Mouse (Mus musculus): ENCODE results near the gene Rhag. TPM values are rescaled to one million over a fixed set of nuclear protein-coding genes. Genes with fewer than 3 reads are reported as not detected.

Rhag gene
- total and polyA plus RNA-seq, 2 experiments from 2014 or later: not detected

- no peaks in the 10 kb centered on the region for H3K27me3 ChIP-seq (ENCODE audit: insufficient read depth, low read length)
- TF ChIP-seq CTCF (IDR thresholded peaks at IDR 0.05; ENCODE audit: low read depth): no peak
- 63% methylated on average over 2 of the region's 2 CpGs for WGBS
Measured at GRCm38 (mm10) chr17:40806953-40807572, 3.9 kb upstream of the Rhag start, which contains the start of gene Crisp2. TSS of gene Crisp2 (minus strand) at chr17:40807003.

GRCm38 (mm10) chr17:40808071-40808470 lies 2.9 kb upstream of the Rhag start:
- H3K9ac ChIP-seq: no peak overlapping the region
- no peak for DNase-seq
- H3K27me3 ChIP-seq (ENCODE audit: insufficient read depth, low read length): no peaks in the 10 kb centered on the region
- no peak for ATAC-seq
- TF ChIP-seq CTCF (IDR thresholded peaks at IDR 0.05; ENCODE audit: low read depth): no peak
- no peak overlapping the region for H3K4me3 ChIP-seq (ENCODE audit: low read depth, low read length)
- H3K27ac ChIP-seq (ENCODE audit: low read depth, low read length): no peak overlapping the region
- H3K4me2 ChIP-seq (ENCODE audit: low read depth): no peak overlapping the region
- H3K36me3 ChIP-seq (ENCODE audit: insufficient read depth): no peaks in the 10 kb centered on the region
- H3K4me1 ChIP-seq (ENCODE audit: insufficient read depth): no peaks in the 10 kb centered on the region
- H3K9me3 ChIP-seq (ENCODE audit: low read length): no peaks in the 10 kb centered on the region

More at GRCm38 (mm10) chr17:40806953-40807572, 3.9 kb upstream of the Rhag start, which contains the start of gene Crisp2:
- Histone ChIP-seq H3K9ac (no peak within 1 kb of the TSS), H3K36me3 (ENCODE audit: insufficient read depth) (no peaks in the 10 kb centered on the region), H3K4me3 (ENCODE audit: low read depth, low read length) (no peak within 1 kb of the TSS), H3K27ac (ENCODE audit: low read depth, low read length) (no peak within 1 kb of the TSS), H3K4me1 (ENCODE audit: insufficient read depth) (no peaks in the 10 kb centered on the region), H3K9me3 (ENCODE audit: low read length) (no peaks in the 10 kb centered on the region), H3K4me2 (ENCODE audit: low read depth) (no peak within 1 kb of the TSS)
- no peak for ATAC-seq
- DNase-seq: no peak

- no peak for TF ChIP-seq CTCF (IDR thresholded peaks at IDR 0.05; ENCODE audit: low read depth)
- DNase-seq (no peak), ATAC-seq (no peak)
- no peaks in the 10 kb centered on the region for H3K9me3 ChIP-seq (ENCODE audit: low read length)
- H3K4me3 ChIP-seq (ENCODE audit: low read depth, low read length): no peak overlapping the region
- no peaks in the 10 kb centered on the region for H3K27me3 ChIP-seq (ENCODE audit: insufficient read depth, low read length)
- no peak overlapping the region for H3K27ac ChIP-seq (ENCODE audit: low read depth, low read length)
- H3K36me3 ChIP-seq (ENCODE audit: insufficient read depth): no peaks in the 10 kb centered on the region
- no peak overlapping the region for H3K4me2 ChIP-seq (ENCODE audit: low read depth)
- no peak overlapping the region for H3K9ac ChIP-seq
- WGBS: 75% methylated on average over 1 of the region's 1 CpGs
- H3K4me1 ChIP-seq (ENCODE audit: insufficient read depth): no peaks in the 10 kb centered on the region
Measured at GRCm38 (mm10) chr17:40811560-40811959, 634 bp downstream of the Rhag start.

GRCm38 (mm10) chr17:40812259-40812658 lies 1.3 kb downstream of the Rhag start:
- Histone ChIP-seq H3K4me3 (ENCODE audit: low read depth, low read length) (no peak overlapping the region), H3K36me3 (ENCODE audit: insufficient read depth) (no peaks in the 10 kb centered on the region), H3K27ac (ENCODE audit: low read depth, low read length) (no peak overlapping the region), H3K4me1 (ENCODE audit: insufficient read depth) (no peaks in the 10 kb centered on the region), H3K9ac (no peak overlapping the region), H3K27me3 (ENCODE audit: insufficient read depth, low read length) (no peaks in the 10 kb centered on the region), H3K4me2 (ENCODE audit: low read depth) (no peak overlapping the region), H3K9me3 (ENCODE audit: low read length) (no peaks in the 10 kb centered on the region)
- DNase-seq (no peak), ATAC-seq (no peak)
- 72% methylated on average over 2 of the region's 2 CpGs for WGBS
- TF ChIP-seq CTCF (IDR thresholded peaks at IDR 0.05; ENCODE audit: low read depth): no peak

GRCm38 (mm10) chr17:40817340-40817943 lies 6.5 kb downstream of the Rhag start:
- Histone ChIP-seq H3K36me3 (ENCODE audit: insufficient read depth) (no peaks in the 10 kb centered on the region), H3K27ac (ENCODE audit: low read depth, low read length) (no peak overlapping the region), H3K9ac (no peak overlapping the region), H3K4me3 (ENCODE audit: low read depth, low read length) (no peak overlapping the region), H3K4me2 (ENCODE audit: low read depth) (no peak overlapping the region), H3K9me3 (ENCODE audit: low read length) (no peaks in the 10 kb centered on the region), H3K4me1 (ENCODE audit: insufficient read depth) (no peaks in the 10 kb centered on the region), H3K27me3 (ENCODE audit: insufficient read depth, low read length) (no peaks in the 10 kb centered on the region)
- ATAC-seq (no peak), DNase-seq (no peak)
- 78% methylated on average over 4 of the region's 4 CpGs for WGBS
- no peak for TF ChIP-seq CTCF (IDR thresholded peaks at IDR 0.05; ENCODE audit: low read depth)

- Histone ChIP-seq H3K4me3 (ENCODE audit: low read depth, low read length) (no peak overlapping the region), H3K27ac (ENCODE audit: low read depth, low read length) (no peak overlapping the region), H3K36me3 (ENCODE audit: insufficient read depth) (no peaks in the 10 kb centered on the region), H3K4me2 (ENCODE audit: low read depth) (no peak overlapping the region), H3K9me3 (ENCODE audit: low read length) (no peaks in the 10 kb centered on the region), H3K4me1 (ENCODE audit: insufficient read depth) (no peaks in the 10 kb centered on the region), H3K9ac (no peak overlapping the region), H3K27me3 (ENCODE audit: insufficient read depth, low read length) (no peaks in the 10 kb centered on the region)
- no peak for TF ChIP-seq CTCF (IDR thresholded peaks at IDR 0.05; ENCODE audit: low read depth)
- ATAC-seq (no peak), DNase-seq (no peak)
- WGBS: 82% methylated on average over 9 of the region's 9 CpGs
Measured at GRCm38 (mm10) chr17:40821477-40821876, 10.6 kb downstream of the Rhag start.

- Histone ChIP-seq H3K4me1 (ENCODE audit: insufficient read depth) (no peaks in the 10 kb centered on the region), H3K9me3 (ENCODE audit: low read length) (no peaks in the 10 kb centered on the region), H3K36me3 (ENCODE audit: insufficient read depth) (no peaks in the 10 kb centered on the region), H3K4me3 (ENCODE audit: low read depth, low read length) (no peak overlapping the region), H3K27ac (ENCODE audit: low read depth, low read length) (no peak overlapping the region), H3K4me2 (ENCODE audit: low read depth) (no peak overlapping the region), H3K27me3 (ENCODE audit: insufficient read depth, low read length) (no peaks in the 10 kb centered on the region), H3K9ac (no peak overlapping the region)
- no peak for ATAC-seq
- TF ChIP-seq CTCF (IDR thresholded peaks at IDR 0.05; ENCODE audit: low read depth): peak; percentile 56
- DNase-seq: peak; percentile 29
- 21% methylated on average over 4 of the region's 4 CpGs for WGBS
Measured at GRCm38 (mm10) chr17:40823817-40824216, 12.9 kb downstream of the Rhag start.

Measured in forebrain, postnatal 0 days (tissue).